Mouse (Mus musculus) heart, postnatal 0 days (tissue): ENCODE data around the gene Pam. TPM values are rescaled to one million over a fixed set of nuclear protein-coding genes. Genes with fewer than 3 reads are reported as not detected.
A peak's percentile ranks its signal among the peaks of the same experiment; 100 is the strongest.

ENCODE experiments used
- ATAC-seq: fragments of 200-750 bp; cut with Nextera tagmentation; 2 replicates; pipeline ENCODE4 v1.8.0; 2017; ENCODE audit warnings: low read depth, moderate number of reproducible peaks, moderate library complexity; ENCODE audit not compliant: insufficient read depth
- DNase-seq: peaks from one replicate; pipeline ENCODE4 v3.0.0-alpha.2; 2016; ENCODE audit warnings: low spot score
- H3K27ac ChIP-seq: fragments of 300-500 bp; sonication (generic); 2 replicates; pipeline ENCODE4 v1.5.1; 2014; ENCODE audit warnings: low read depth, mild to moderate bottlenecking
- H3K27me3 ChIP-seq: fragments of 300-500 bp; sonication (generic); 2 replicates; pipeline ENCODE4 v1.6.1; 2014; ENCODE audit warnings: low read length, mixed read lengths; ENCODE audit not compliant: control insufficient read depth, insufficient read depth
- H3K36me3 ChIP-seq: fragments of 300-500 bp; sonication (generic); replicated peaks from 2 replicates; pipeline ENCODE4 v1.6.1; 2014; ENCODE audit warnings: low read length, mixed read lengths; ENCODE audit not compliant: control insufficient read depth, insufficient read depth
- H3K4me1 ChIP-seq: fragments of 300-500 bp; sonication (generic); 2 replicates; pipeline ENCODE4 v1.6.1; 2014; ENCODE audit warnings: antibody characterized with exemption; ENCODE audit not compliant: control insufficient read depth, insufficient read depth
- H3K4me2 ChIP-seq: fragments of 300-500 bp; sonication (generic); 2 replicates; pipeline ENCODE4 v1.6.1; 2014; ENCODE audit warnings: low read depth, mild to moderate bottlenecking, low read length, moderate library complexity
- H3K4me3 ChIP-seq: fragments of 300-500 bp; sonication (generic); 2 replicates; pipeline ENCODE4 v1.5.1; 2014; ENCODE audit warnings: low read depth, low read length
- H3K9ac ChIP-seq: fragments of 300-500 bp; sonication (generic); replicated peaks from 2 replicates; pipeline ENCODE4 v1.6.1; 2014; ENCODE audit warnings: low read depth, low read length, mixed read lengths
- H3K9me3 ChIP-seq: fragments of 300-500 bp; sonication (generic); replicated peaks from 2 replicates; pipeline ENCODE4 v1.6.1; 2016; ENCODE audit warnings: low read length; ENCODE audit not compliant: control insufficient read depth
- CTCF ChIP-seq: IDR thresholded peaks from 2 replicates; pipeline ENCODE4 v1.5.1; 2016; ENCODE audit warnings: antibody characterized with exemption, control low read depth, low read depth
- EP300 ChIP-seq: IDR thresholded peaks from 2 replicates; pipeline ENCODE4 v1.6.1; 2016; ENCODE audit warnings: antibody characterized with exemption, low read depth
- WGBS: fragments of 180-500 bp; shearing (Covaris S2); extraction: QIAGEN DNeasy Blood & Tissue Kit; methylation state at CpG from one replicate; pipeline ENCODE4 v1.1.7; 2014; 5-methylcytosine and 5-hydroxymethylcytosine counted together
- polyA plus RNA-seq: library from polyadenylated mRNA; unstranded; fragments of >200 nt; fragmentation: Nextera tagmentation; extraction: Ambion mirVana; gene quantifications from 2 replicates; pipeline ENCODE4 v1.2.1, GENCODE M21; 2015
- total RNA-seq: library from RNA; depleted of rRNA; stranded (reverse); fragments of >200 nt; gene quantifications from 2 replicates; pipeline ENCODE4 v1.2.3, GENCODE M21; 2014; ENCODE audit warnings: low replicate concordance

Gene Pam
- total and polyA plus RNA-seq, 2 experiments from 2014 or later: 804 to 1,082 TPM

DNA sequence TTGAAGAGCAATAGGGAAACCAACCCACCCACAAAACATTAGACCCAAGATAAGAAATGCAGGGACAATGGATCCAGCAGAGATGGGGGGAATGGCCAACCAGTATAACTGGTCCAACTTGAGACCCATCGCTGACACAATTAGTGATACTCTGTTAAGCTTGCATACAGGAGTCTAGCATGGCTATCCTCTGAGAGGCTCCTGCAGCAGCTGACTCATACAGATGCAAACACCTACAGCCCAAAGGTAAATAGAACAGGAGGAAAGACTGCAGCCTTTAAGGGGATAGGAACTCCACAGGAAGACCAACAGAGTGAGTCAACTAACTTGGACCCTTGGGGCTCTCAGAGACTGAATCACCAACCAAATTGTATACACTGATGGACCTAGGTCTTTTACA is 98.4 kb downstream of the Pam start:
- ATAC-seq: no peak
- H3K4me3 ChIP-seq: no peak overlapping the region

DNA sequence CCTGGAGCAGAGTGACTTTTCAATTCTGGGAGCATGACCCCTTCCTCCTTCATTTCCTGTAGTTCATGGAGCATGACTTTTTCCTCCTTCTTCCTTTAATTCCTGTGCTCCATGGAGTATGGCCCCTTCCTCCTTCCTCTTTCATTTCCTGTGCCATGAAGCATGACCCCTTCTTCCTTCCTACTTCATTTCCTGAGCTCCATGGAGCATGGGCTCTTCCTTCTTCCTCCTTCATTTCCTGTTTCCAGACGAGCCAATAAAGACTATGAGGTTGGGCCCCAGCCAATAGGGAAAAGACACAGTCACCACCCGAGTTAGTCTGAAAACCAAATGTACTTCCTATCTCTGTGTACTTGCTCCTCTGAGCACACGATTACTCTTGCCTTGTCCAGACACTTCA is 103.5 kb downstream of the Pam start:
- Histone ChIP-seq H3K4me1 (peaks cover 8% of the 10 kb centered on the region; the same call in 1 of the 2 replicates), H3K27ac (no peak overlapping the region), H3K27me3 (no peaks in the 10 kb centered on the region), H3K9ac (no peak overlapping the region), H3K9me3 (no peaks in the 10 kb centered on the region), H3K4me2 (no peak overlapping the region), H3K4me3 (no peak overlapping the region), H3K36me3 (no peaks in the 10 kb centered on the region)
- TF ChIP-seq CTCF (no peak), EP300 (no peak)
- ATAC-seq (no peak), DNase-seq (no peak)
- 37% methylated on average over 3 of the region's 3 CpGs for whole genome bisulfite sequencing

More for the DNA sequence above, 98.4 kb downstream of the Pam start:
- no peaks in the 10 kb centered on the region; the same call in 1 of the 2 replicates for H3K36me3 ChIP-seq
- DNase-seq: no peak
- TF ChIP-seq CTCF (no peak), EP300 (no peak)
- H3K27ac ChIP-seq: no peak overlapping the region
- H3K9ac ChIP-seq: no peak overlapping the region
- H3K9me3 ChIP-seq: no peaks in the 10 kb centered on the region
- no peaks in the 10 kb centered on the region for H3K27me3 ChIP-seq
- no peak overlapping the region for H3K4me2 ChIP-seq
- H3K4me1 ChIP-seq: peaks cover 12% of the 10 kb centered on the region
- WGBS: 94% methylated on average over 1 of the region's 1 CpGs

DNA sequence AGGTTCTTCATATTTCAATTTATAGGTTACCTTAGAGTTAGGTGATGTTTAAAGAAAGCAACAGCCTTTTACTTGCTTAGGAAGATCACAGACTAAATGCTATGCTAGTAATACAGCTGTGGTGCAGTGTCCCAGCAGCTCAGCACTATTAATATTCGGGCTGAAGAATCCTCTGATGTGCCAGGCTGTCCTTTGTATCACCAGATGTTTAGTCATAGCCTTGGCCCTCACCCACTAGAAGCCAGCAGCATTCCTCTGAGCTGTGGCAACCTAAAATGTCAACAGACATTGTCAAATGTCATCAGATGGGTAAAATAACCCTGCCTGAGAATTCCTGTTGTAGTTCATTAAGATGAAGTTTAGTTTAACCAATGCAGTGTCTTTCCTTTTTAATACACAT is 112.3 kb downstream of the Pam start:
- no peaks in the 10 kb centered on the region for H3K27me3 ChIP-seq
- WGBS: 32% methylated on average over 1 of the region's 1 CpGs
- no peak overlapping the region for H3K4me2 ChIP-seq
- ATAC-seq: peak; percentile 60
- DNase-seq: peak; percentile 35
- H3K4me3 ChIP-seq: no peak overlapping the region
- TF ChIP-seq CTCF: no peak
- no peak for TF ChIP-seq EP300
- no peak overlapping the region for H3K9ac ChIP-seq
- H3K36me3 ChIP-seq: no peaks in the 10 kb centered on the region; the same call in 1 of the 2 replicates
- H3K4me1 ChIP-seq: peaks cover 14% of the 10 kb centered on the region
- H3K9me3 ChIP-seq: no peaks in the 10 kb centered on the region
- peak overlapping the region; percentile 82 for H3K27ac ChIP-seq

DNA sequence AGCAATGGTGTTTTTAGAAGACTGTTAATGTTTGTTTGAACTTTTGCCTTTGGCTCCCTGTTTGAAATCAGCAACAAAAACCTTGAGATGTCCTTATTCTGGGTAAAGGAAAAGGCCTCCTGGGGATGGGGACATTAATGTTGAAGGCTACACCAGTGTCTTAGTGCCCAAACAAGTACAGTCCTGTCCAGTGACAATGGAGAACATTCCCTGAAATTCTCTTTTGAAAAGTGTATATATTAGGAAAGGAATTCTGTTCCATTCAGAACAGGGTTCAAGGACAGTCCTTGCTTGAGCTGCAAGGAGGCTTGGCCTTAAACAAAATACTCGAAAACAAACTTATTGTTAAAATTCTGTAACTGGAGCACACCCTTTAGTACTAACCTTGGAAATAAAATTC is 116.0 kb downstream of the Pam start:
- Histone ChIP-seq H3K4me3 (no peak overlapping the region), H3K27ac (no peak overlapping the region), H3K9me3 (no peaks in the 10 kb centered on the region), H3K9ac (no peak overlapping the region), H3K4me1 (peaks cover 19% of the 10 kb centered on the region), H3K36me3 (no peaks in the 10 kb centered on the region; the same call in 1 of the 2 replicates), H3K27me3 (no peaks in the 10 kb centered on the region), H3K4me2 (no peak overlapping the region)
- DNase-seq (no peak), ATAC-seq (no peak)
- 80% methylated on average over 1 of the region's 1 CpGs for WGBS
- TF ChIP-seq CTCF (no peak), EP300 (no peak)

DNA sequence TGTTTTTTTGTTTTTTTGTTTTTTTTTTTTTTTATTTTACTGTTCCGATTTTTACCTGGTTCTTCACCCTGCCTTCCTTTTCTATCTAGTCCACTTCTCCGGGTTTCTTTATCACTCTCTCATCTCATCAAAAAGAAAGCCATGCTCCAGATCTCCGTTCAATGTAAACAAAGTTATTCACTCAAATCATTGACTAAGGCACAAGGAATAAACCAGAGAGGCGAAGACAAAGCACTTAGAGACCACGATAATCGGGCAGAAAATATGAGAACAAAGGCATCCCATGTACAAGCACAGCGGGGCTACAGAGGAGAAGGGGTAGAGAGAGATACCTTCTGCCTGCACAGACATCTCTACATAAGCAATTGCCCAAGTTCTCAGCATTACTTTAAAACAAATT is 117.9 kb downstream of the Pam start:
- Histone ChIP-seq H3K36me3 (peaks cover 10% of the 10 kb centered on the region), H3K27ac (peak overlapping the region; percentile 99), H3K9me3 (no peaks in the 10 kb centered on the region), H3K9ac (peak overlapping the region; percentile 90), H3K4me1 (peaks cover 24% of the 10 kb centered on the region), H3K27me3 (no peaks in the 10 kb centered on the region), H3K4me2 (peak overlapping the region; percentile 69), H3K4me3 (peak overlapping the region; percentile 89)
- ATAC-seq: no peak
- DNase-seq: no peak
- TF ChIP-seq EP300 (no peak), CTCF (no peak)
- 16% methylated on average over 7 of the region's 7 CpGs for WGBS

DNA sequence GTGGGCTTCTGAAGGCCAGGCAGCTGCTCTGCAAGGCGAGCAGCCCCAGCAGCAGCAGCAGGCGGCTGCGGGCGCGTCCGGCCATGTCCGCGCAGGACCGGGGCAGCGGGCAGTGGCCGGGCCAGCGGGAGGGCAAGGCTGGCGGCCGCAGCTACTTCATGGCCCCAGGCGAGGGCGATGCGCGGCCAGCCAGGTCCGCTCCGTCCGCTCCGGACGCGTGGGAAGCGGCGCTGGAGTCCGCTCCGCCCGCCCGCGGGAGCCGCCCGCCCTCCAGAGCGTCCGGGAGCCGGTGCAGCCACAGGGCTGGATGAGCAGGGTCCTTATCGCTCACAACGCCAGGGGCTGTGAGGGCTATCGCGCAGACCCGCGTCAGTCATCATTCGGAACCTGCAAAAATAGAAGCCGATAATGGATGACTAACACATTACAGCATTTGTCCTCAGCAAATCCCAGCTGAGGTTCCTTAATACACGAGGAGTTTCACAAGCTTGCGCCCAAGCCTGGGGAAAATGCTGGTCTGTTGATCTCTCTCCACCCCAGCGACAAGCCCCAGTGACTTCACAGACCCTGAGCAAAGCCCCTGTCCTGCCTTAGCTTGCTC is 118.5 kb downstream of the Pam start:
- TF ChIP-seq CTCF (peak; percentile 21; the same call in 1 of the 2 replicates), EP300 (peak; percentile 92; the same call in 1 of the 2 replicates)
- under 1% methylated on average over 47 of the region's 47 CpGs for WGBS

More for the DNA sequence above, 118.5 kb downstream of the Pam start:
- ATAC-seq: peak; percentile 97
- peaks cover 12% of the 10 kb centered on the region for H3K36me3 ChIP-seq
- H3K27ac ChIP-seq: peak overlapping the region; percentile 99
- peaks cover 20% of the 10 kb centered on the region; the same call in 1 of the 2 replicates for H3K4me1 ChIP-seq
- H3K9me3 ChIP-seq: no peaks in the 10 kb centered on the region
- no peaks in the 10 kb centered on the region for H3K27me3 ChIP-seq
- peak; percentile 96 for DNase-seq
- H3K4me2 ChIP-seq: peak overlapping the region; percentile 69
- peak overlapping the region; percentile 90 for H3K9ac ChIP-seq
- H3K4me3 ChIP-seq: peak overlapping the region; percentile 89
